Mouse (Mus musculus) lung, adult 18-20 months (tissue): ENCODE data around the gene Prdm5.

Source experiments
- DNase-seq, 2 experiments: peaks; one replicate each; pipeline ENCODE4 v3.0.0; 2022; ENCODE audit warnings: mixed read lengths in 2 of 2

The Prdm5 gene

GRCm38 (mm10) chr6:65834013-65834412 is 55.2 kb downstream of the Prdm5 start:
- DNase-seq = no peak

- DNase-seq = no peak
Measured at GRCm38 (mm10) chr6:65842579-65842978, 63.8 kb downstream of the Prdm5 start.

GRCm38 (mm10) chr6:65849127-65849526 is 70.3 kb downstream of the Prdm5 start:
- no peak for DNase-seq

- DNase-seq = no peak
Measured at GRCm38 (mm10) chr6:65849687-65850086, 70.9 kb downstream of the Prdm5 start.

GRCm38 (mm10) chr6:65850221-65850620 is 71.4 kb downstream of the Prdm5 start:
- no peak for DNase-seq

- DNase-seq = no peak
Measured at GRCm38 (mm10) chr6:65854020-65854419, 75.2 kb downstream of the Prdm5 start.

GRCm38 (mm10) chr6:65854585-65854984 is 75.8 kb downstream of the Prdm5 start:
- DNase-seq = no peak

- DNase-seq = no peak
Measured at GRCm38 (mm10) chr6:65860609-65861008, 81.8 kb downstream of the Prdm5 start.

GRCm38 (mm10) chr6:65862836-65863235 is 84.0 kb downstream of the Prdm5 start:
- no peak for DNase-seq

- no peak for DNase-seq
Measured at GRCm38 (mm10) chr6:65864233-65864632, 85.4 kb downstream of the Prdm5 start.

GRCm38 (mm10) chr6:65864919-65865318 is 86.1 kb downstream of the Prdm5 start:
- no peak for DNase-seq

GRCm38 (mm10) chr6:65865861-65866260 is 87.1 kb downstream of the Prdm5 start:
- DNase-seq = no peak

GRCm38 (mm10) chr6:65871754-65872278 is 93.0 kb downstream of the Prdm5 start:
- no peak for DNase-seq

GRCm38 (mm10) chr6:65878300-65878699 is 99.5 kb downstream of the Prdm5 start:
- DNase-seq = peak in 1 of 2 experiments; percentile 2

- DNase-seq = no peak
Measured at GRCm38 (mm10) chr6:65888835-65889234, 110.0 kb downstream of the Prdm5 start.

GRCm38 (mm10) chr6:65892045-65892660 is 113.4 kb downstream of the Prdm5 start:
- no peak for DNase-seq

- DNase-seq = no peak
Measured at GRCm38 (mm10) chr6:65906657-65907182, 127.9 kb downstream of the Prdm5 start.

- no peak for DNase-seq
Measured at GRCm38 (mm10) chr6:65915421-65915820, 136.6 kb downstream of the Prdm5 start.

GRCm38 (mm10) chr6:65921703-65922102 is 142.9 kb downstream of the Prdm5 start:
- DNase-seq = no peak

- no peak for DNase-seq
Measured at GRCm38 (mm10) chr6:65923501-65924084, 144.8 kb downstream of the Prdm5 start.

GRCm38 (mm10) chr6:65925737-65926333 is 147.0 kb downstream of the Prdm5 start:
- DNase-seq = no peak

GRCm38 (mm10) chr6:65930523-65930922 is 151.7 kb downstream of the Prdm5 start:
- DNase-seq = no peak

- DNase-seq = no peak
Measured at GRCm38 (mm10) chr6:65932776-65933175, 154.0 kb downstream of the Prdm5 start.

- DNase-seq = no peak
Measured at GRCm38 (mm10) chr6:65933177-65933576, 154.4 kb downstream of the Prdm5 start.
